Mouse (Mus musculus) thymus, adult 18-20 months (tissue): ENCODE measurements around the gene Flt3.

Experiments used
- DNase-seq, 2 experiments: peaks; one replicate each; pipeline ENCODE4 v3.0.0; 2022; ENCODE audit warnings: mixed read lengths in 2 of 2

Gene Flt3

GRCm38 (mm10) chr5:147408731-147409130 lies 8.4 kb upstream of the Flt3 start:
- DNase-seq, result no peak

GRCm38 (mm10) chr5:147406135-147406534 lies 5.8 kb upstream of the Flt3 start:
- DNase-seq, result no peak

- no peak for DNase-seq
Measured at GRCm38 (mm10) chr5:147402505-147402904, 2.2 kb upstream of the Flt3 start.

- DNase-seq, result no peak
Measured at GRCm38 (mm10) chr5:147401024-147401423, 735 bp upstream of the Flt3 start.

GRCm38 (mm10) chr5:147400505-147400979 lies 253 bp upstream of the Flt3 start:
- no peak for DNase-seq

GRCm38 (mm10) chr5:147395050-147395449 lies 5.2 kb downstream of the Flt3 start:
- DNase-seq, result no peak

- no peak for DNase-seq
Measured at GRCm38 (mm10) chr5:147392667-147393213, 7.5 kb downstream of the Flt3 start.

GRCm38 (mm10) chr5:147390772-147391171 lies 9.5 kb downstream of the Flt3 start:
- no peak for DNase-seq

- DNase-seq, result no peak
Measured at GRCm38 (mm10) chr5:147389052-147389451, 11.2 kb downstream of the Flt3 start.

- no peak for DNase-seq
Measured at GRCm38 (mm10) chr5:147388376-147389008, 11.8 kb downstream of the Flt3 start.

GRCm38 (mm10) chr5:147386865-147387264 lies 13.4 kb downstream of the Flt3 start:
- DNase-seq, result no peak

GRCm38 (mm10) chr5:147381396-147381795 lies 18.9 kb downstream of the Flt3 start:
- no peak for DNase-seq

GRCm38 (mm10) chr5:147379481-147379880 lies 20.8 kb downstream of the Flt3 start:
- no peak for DNase-seq

GRCm38 (mm10) chr5:147370276-147370675 lies 30.0 kb downstream of the Flt3 start:
- DNase-seq, result no peak

- no peak for DNase-seq
Measured at GRCm38 (mm10) chr5:147368221-147368620, 32.1 kb downstream of the Flt3 start.

GRCm38 (mm10) chr5:147365995-147366765 lies 34.1 kb downstream of the Flt3 start:
- peak; percentile 64 to 74 for DNase-seq

- DNase-seq, result no peak
Measured at GRCm38 (mm10) chr5:147363054-147363453, 37.2 kb downstream of the Flt3 start.

GRCm38 (mm10) chr5:147358481-147358880 lies 41.8 kb downstream of the Flt3 start:
- DNase-seq, result no peak

- DNase-seq, result no peak
Measured at GRCm38 (mm10) chr5:147357536-147357935, 42.8 kb downstream of the Flt3 start.

GRCm38 (mm10) chr5:147356260-147357055 lies 43.8 kb downstream of the Flt3 start:
- no peak for DNase-seq

- DNase-seq, result no peak
Measured at GRCm38 (mm10) chr5:147355788-147356187, 44.5 kb downstream of the Flt3 start.

GRCm38 (mm10) chr5:147354985-147355384 lies 45.3 kb downstream of the Flt3 start:
- DNase-seq, result no peak

GRCm38 (mm10) chr5:147354161-147354780 lies 46.0 kb downstream of the Flt3 start:
- DNase-seq, result no peak
